Mouse (Mus musculus) forebrain, embryonic 10.5 days (tissue): ENCODE data around the gene Tenm3. TPM values are rescaled to one million over a fixed set of nuclear protein-coding genes. Genes with fewer than 3 reads are reported as not detected.

Experiments
- DNase-seq: peaks from one replicate; pipeline ENCODE4 v3.0.0-alpha.2; 2017; ENCODE audit warnings: low spot score; ENCODE audit errors: extremely low spot score
- H3K27ac ChIP-seq: fragments of 300-500 bp; sonication (generic); 2 replicates; pipeline ENCODE4 v1.5.1; 2016; ENCODE audit warnings: mild to moderate bottlenecking
- H3K27me3 ChIP-seq: fragments of 300-500 bp; sonication (generic); 2 replicates; pipeline ENCODE4 v1.6.1; 2016; ENCODE audit warnings: mild to moderate bottlenecking; ENCODE audit not compliant: poor library complexity, severe bottlenecking
- H3K36me3 ChIP-seq: fragments of 300-500 bp; sonication (generic); replicated peaks from 2 replicates; pipeline ENCODE4 v1.6.1; 2016; ENCODE audit warnings: mild to moderate bottlenecking, moderate library complexity
- H3K4me1 ChIP-seq: fragments of 300-500 bp; sonication (generic); 2 replicates; pipeline ENCODE4 v1.6.1; 2016
- H3K4me3 ChIP-seq: fragments of 300-500 bp; sonication (generic); 2 replicates; pipeline ENCODE4 v1.5.1; 2016; ENCODE audit warnings: mild to moderate bottlenecking, moderate library complexity
- H3K9me3 ChIP-seq: fragments of 300-500 bp; sonication (generic); 2 replicates; pipeline ENCODE4 v1.6.1; 2016; ENCODE audit warnings: mild to moderate bottlenecking, moderate library complexity
- WGBS: fragments of 180-500 bp; shearing (Covaris S2); methylation state at CpG from one replicate; pipeline ENCODE4 v1.1.7; 2016; 5-methylcytosine and 5-hydroxymethylcytosine counted together
- polyA plus RNA-seq: library from polyadenylated mRNA; unstranded; fragments of >200 nt; fragmentation: Nextera tagmentation; extraction: Ambion mirVana; gene quantifications from 2 replicates; pipeline ENCODE4 v1.2.1, GENCODE M21; 2016

Tenm3 gene
- polyA plus RNA-seq, 1 experiment from 2014 or later, result 41.4 TPM

DNA sequence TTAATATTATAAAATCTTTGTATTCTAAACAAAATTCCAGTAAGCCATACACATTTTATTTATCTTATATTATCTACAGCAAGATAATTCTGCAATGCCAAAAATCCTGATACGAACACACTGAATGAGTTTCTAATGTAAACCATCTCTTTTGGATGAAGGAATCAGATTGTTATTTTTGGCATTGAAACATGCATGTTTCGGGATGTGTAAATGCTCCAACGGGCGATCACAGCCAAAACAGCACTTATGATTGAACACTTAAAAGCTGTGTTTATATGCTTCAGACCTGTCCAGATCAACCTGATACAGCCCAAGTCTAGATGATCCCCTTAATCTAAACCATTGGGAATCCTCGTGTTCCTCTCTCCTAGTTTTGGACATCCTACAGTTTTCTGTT lies 292.4 kb downstream of the Tenm3 start:
- peaks cover 51% of the 10 kb centered on the region for H3K4me1 ChIP-seq
- H3K9me3 ChIP-seq, result peaks cover 6% of the 10 kb centered on the region; the same call in 1 of the 2 replicates
- H3K4me3 ChIP-seq, result no peak overlapping the region
- 74% methylated on average over 5 of the region's 5 CpGs for WGBS
- DNase-seq, result no peak
- H3K27ac ChIP-seq, result peak overlapping the region; percentile 9; the same call in 1 of the 2 replicates
- H3K36me3 ChIP-seq, result peaks cover 31% of the 10 kb centered on the region
- H3K27me3 ChIP-seq, result no peaks in the 10 kb centered on the region

GRCm38 (mm10) chr8:48548908-48549307 lies 294.8 kb downstream of the Tenm3 start:
- Histone ChIP-seq H3K4me1 (peaks cover 51% of the 10 kb centered on the region), H3K9me3 (peaks cover 6% of the 10 kb centered on the region; the same call in 1 of the 2 replicates), H3K27me3 (no peaks in the 10 kb centered on the region), H3K27ac (no peak overlapping the region), H3K4me3 (no peak overlapping the region), H3K36me3 (peaks cover 43% of the 10 kb centered on the region)
- WGBS, result 93% methylated on average over 9 of the region's 9 CpGs
- DNase-seq, result no peak

- Histone ChIP-seq H3K36me3 (peaks cover 70% of the 10 kb centered on the region), H3K4me3 (no peak overlapping the region), H3K27ac (no peak overlapping the region), H3K27me3 (no peaks in the 10 kb centered on the region), H3K9me3 (peaks cover 6% of the 10 kb centered on the region; the same call in 1 of the 2 replicates), H3K4me1 (peaks cover 45% of the 10 kb centered on the region)
- WGBS, result 85% methylated on average over 5 of the region's 5 CpGs
- no peak for DNase-seq
Observed at GRCm38 (mm10) chr8:48545631-48546030, 298.1 kb downstream of the Tenm3 start.

- 84% methylated on average over 7 of the region's 7 CpGs for WGBS
- H3K9me3 ChIP-seq, result peaks cover 6% of the 10 kb centered on the region; the same call in 1 of the 2 replicates
- no peaks in the 10 kb centered on the region for H3K27me3 ChIP-seq
- peaks cover 73% of the 10 kb centered on the region for H3K36me3 ChIP-seq
- no peak overlapping the region for H3K4me3 ChIP-seq
- peaks cover 45% of the 10 kb centered on the region for H3K4me1 ChIP-seq
- no peak for DNase-seq
- no peak overlapping the region for H3K27ac ChIP-seq
Observed at GRCm38 (mm10) chr8:48544840-48545239, 298.9 kb downstream of the Tenm3 start.

GRCm38 (mm10) chr8:48542141-48542540 lies 301.6 kb downstream of the Tenm3 start:
- Histone ChIP-seq H3K27me3 (no peaks in the 10 kb centered on the region), H3K4me1 (peaks cover 55% of the 10 kb centered on the region), H3K9me3 (peaks cover under 1% of the 10 kb centered on the region; the same call in 1 of the 2 replicates), H3K4me3 (no peak overlapping the region), H3K27ac (no peak overlapping the region), H3K36me3 (peaks cover 51% of the 10 kb centered on the region)
- 95% methylated on average over 17 of the region's 17 CpGs for WGBS
- DNase-seq, result no peak

- Histone ChIP-seq H3K4me1 (peaks cover 55% of the 10 kb centered on the region), H3K27ac (peak overlapping the region; percentile 53; the same call in 1 of the 2 replicates), H3K36me3 (peaks cover 47% of the 10 kb centered on the region), H3K4me3 (no peak overlapping the region), H3K27me3 (no peaks in the 10 kb centered on the region), H3K9me3 (no peaks in the 10 kb centered on the region)
- no peak for DNase-seq
- WGBS, result 50% methylated on average over 8 of the region's 8 CpGs
Observed at GRCm38 (mm10) chr8:48540894-48541293, 302.9 kb downstream of the Tenm3 start.

DNA sequence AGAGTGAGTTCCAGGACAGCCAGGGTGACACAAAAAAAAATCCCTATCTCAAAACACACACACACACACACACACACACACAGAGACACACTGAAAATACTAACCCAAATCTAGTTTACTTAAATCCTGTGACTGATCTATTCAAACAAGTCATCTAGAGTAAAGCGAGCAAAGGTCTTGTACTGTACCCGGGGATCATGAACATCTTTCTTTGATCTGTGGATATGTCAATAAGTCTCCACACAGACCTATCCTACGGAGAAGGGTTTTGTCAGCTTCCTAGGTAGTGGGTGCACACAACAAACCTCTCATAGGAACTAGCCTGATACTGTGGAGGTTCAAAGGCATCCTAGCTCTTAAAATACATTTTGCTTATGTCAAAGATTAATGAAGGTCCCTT lies 307.9 kb downstream of the Tenm3 start:
- 95% methylated on average over 3 of the region's 3 CpGs for WGBS
- no peaks in the 10 kb centered on the region for H3K27me3 ChIP-seq
- no peak overlapping the region for H3K4me3 ChIP-seq
- no peak overlapping the region for H3K27ac ChIP-seq
- DNase-seq, result no peak
- no peaks in the 10 kb centered on the region for H3K9me3 ChIP-seq
- peaks cover 27% of the 10 kb centered on the region for H3K4me1 ChIP-seq
- peaks cover 33% of the 10 kb centered on the region for H3K36me3 ChIP-seq

GRCm38 (mm10) chr8:48531795-48532194 lies 312.0 kb downstream of the Tenm3 start:
- no peak overlapping the region for H3K27ac ChIP-seq
- H3K9me3 ChIP-seq, result no peaks in the 10 kb centered on the region
- H3K4me3 ChIP-seq, result no peak overlapping the region
- H3K36me3 ChIP-seq, result peaks cover 21% of the 10 kb centered on the region
- H3K4me1 ChIP-seq, result 0 out of 2 replicates have a peak, but pooled peaks cover 3% of the 10 kb centered on the region
- WGBS, result 98% methylated on average over 5 of the region's 5 CpGs
- DNase-seq, result no peak
- H3K27me3 ChIP-seq, result no peaks in the 10 kb centered on the region

GRCm38 (mm10) chr8:48530916-48531570 lies 312.7 kb downstream of the Tenm3 start:
- Histone ChIP-seq H3K27ac (no peak overlapping the region), H3K4me3 (no peak overlapping the region), H3K4me1 (0 out of 2 replicates have a peak, but pooled peaks cover 3% of the 10 kb centered on the region), H3K27me3 (no peaks in the 10 kb centered on the region), H3K9me3 (no peaks in the 10 kb centered on the region), H3K36me3 (peaks cover 19% of the 10 kb centered on the region)
- WGBS, result 96% methylated on average over 11 of the region's 11 CpGs
- no peak for DNase-seq

DNA sequence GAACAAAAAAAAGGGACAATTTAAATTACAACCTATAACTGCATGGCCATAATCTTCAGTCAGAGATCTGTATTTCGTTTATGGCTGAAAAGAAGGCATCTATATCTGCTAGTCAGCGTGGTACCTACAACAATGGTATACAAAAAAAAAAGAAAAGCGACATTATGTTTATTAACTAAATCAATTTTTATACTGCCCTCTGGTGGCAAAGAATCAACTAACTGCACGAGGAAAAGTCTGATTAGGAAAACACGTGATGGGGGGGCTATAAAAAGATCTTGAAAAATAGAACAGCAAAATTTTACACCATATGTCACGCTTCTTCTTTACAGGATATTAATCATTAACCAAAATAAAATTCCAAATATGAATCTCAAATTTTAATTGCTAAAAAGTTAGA lies 316.3 kb downstream of the Tenm3 start:
- H3K4me1 ChIP-seq, result peaks cover 8% of the 10 kb centered on the region
- H3K9me3 ChIP-seq, result no peaks in the 10 kb centered on the region
- no peaks in the 10 kb centered on the region for H3K27me3 ChIP-seq
- no peak overlapping the region for H3K4me3 ChIP-seq
- H3K27ac ChIP-seq, result no peak overlapping the region
- WGBS, result 53% methylated on average over 6 of the region's 6 CpGs
- H3K36me3 ChIP-seq, result peaks cover 6% of the 10 kb centered on the region
- DNase-seq, result no peak

DNA sequence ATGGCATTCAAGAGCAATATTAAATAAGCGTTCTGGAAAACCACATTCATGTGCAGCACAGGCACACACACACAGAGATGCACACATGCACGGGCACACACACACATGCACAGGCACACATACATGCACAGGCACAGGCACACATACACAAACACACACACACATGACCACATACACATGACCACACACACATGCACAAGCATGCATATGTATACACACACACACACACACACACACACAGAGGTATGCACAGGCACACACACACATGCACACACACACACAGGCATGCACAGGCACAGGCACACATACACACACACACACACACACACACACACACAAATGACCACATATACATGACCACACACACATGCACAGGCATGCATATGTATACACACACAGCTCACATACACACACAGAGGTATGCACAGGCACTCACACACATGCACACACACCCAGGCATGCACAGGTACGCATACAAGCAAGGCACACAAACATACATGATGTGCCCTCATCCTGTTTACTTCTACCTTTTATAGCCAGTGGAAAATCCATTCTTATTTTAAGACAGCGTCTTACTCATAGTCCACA lies 321.1 kb downstream of the Tenm3 start:
- peaks cover 13% of the 10 kb centered on the region for H3K4me1 ChIP-seq
- no peak overlapping the region for H3K4me3 ChIP-seq
- no peaks in the 10 kb centered on the region for H3K27me3 ChIP-seq
- H3K36me3 ChIP-seq, result peaks cover 4% of the 10 kb centered on the region; the same call in 1 of the 2 replicates
- H3K27ac ChIP-seq, result no peak overlapping the region
- no peak for DNase-seq
- WGBS, result 97% methylated on average over 4 of the region's 4 CpGs
- no peaks in the 10 kb centered on the region for H3K9me3 ChIP-seq

DNA sequence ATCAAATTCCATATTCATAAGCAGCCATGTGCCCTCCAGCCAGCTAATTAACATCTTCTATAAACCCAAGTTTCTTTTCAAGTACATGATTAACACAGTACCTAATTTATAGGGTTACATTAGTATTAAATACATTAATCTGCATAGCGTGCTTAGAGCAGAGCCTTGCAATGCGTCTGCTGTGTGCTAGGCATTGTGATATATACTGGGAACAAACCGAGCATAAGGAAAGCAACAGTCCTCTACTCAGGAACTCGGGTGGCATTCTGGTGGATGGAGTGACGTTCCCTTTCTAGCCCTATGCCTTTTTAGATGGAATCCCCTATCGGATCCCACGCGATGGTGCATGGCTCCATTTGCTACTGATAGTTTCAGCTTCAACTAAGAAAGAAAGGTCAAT lies 321.7 kb downstream of the Tenm3 start:
- no peak overlapping the region for H3K4me3 ChIP-seq
- peaks cover 16% of the 10 kb centered on the region for H3K4me1 ChIP-seq
- no peak overlapping the region for H3K27ac ChIP-seq
- H3K36me3 ChIP-seq, result peaks cover 4% of the 10 kb centered on the region; the same call in 1 of the 2 replicates
- H3K27me3 ChIP-seq, result no peaks in the 10 kb centered on the region
- 82% methylated on average over 8 of the region's 8 CpGs for WGBS
- H3K9me3 ChIP-seq, result no peaks in the 10 kb centered on the region
- no peak for DNase-seq

GRCm38 (mm10) chr8:48517431-48517830 lies 326.3 kb downstream of the Tenm3 start:
- no peak for DNase-seq
- no peak overlapping the region for H3K27ac ChIP-seq
- no peak overlapping the region for H3K4me3 ChIP-seq
- 0 out of 2 replicates have a peak, but pooled peaks cover 4% of the 10 kb centered on the region for H3K9me3 ChIP-seq
- peaks cover 22% of the 10 kb centered on the region for H3K36me3 ChIP-seq
- peaks cover 11% of the 10 kb centered on the region for H3K4me1 ChIP-seq
- H3K27me3 ChIP-seq, result no peaks in the 10 kb centered on the region
